Mouse (Mus musculus) brain, embryonic 14.5 days (tissue): ENCODE measurements around the gene Itgb3.

Experiments used
- CTCF ChIP-seq: fragments of 200-500 bp; IDR thresholded peaks from 2 replicates; pipeline ENCODE4 v1.5.1; 2012; ENCODE audit warnings: inconsistent platforms, mild to moderate bottlenecking, moderate library complexity, borderline replicate concordance; ENCODE audit not compliant: insufficient read depth, insufficient read length; ENCODE audit errors: extremely low read depth
- POLR2A ChIP-seq: fragments of 200-500 bp; IDR thresholded peaks from 2 replicates; pipeline ENCODE4 v1.6.1; 2012; ENCODE audit warnings: mild to moderate bottlenecking, inconsistent platforms, borderline replicate concordance; ENCODE audit not compliant: poor library complexity, insufficient read depth, insufficient read length, severe bottlenecking; ENCODE audit errors: extremely low read depth

- TF ChIP-seq POLR2A (no peak), CTCF (no peak)
Measured at GRCm38 (mm10) chr11:104587904-104588303, 19.9 kb upstream of the Itgb3 start.
